Mouse (Mus musculus) CH12.LX (cell line): ENCODE measurements around the gene Ttc26. TPM values are rescaled to one million over a fixed set of nuclear protein-coding genes. Genes with fewer than 3 reads are reported as not detected.

Experiments used
- DNase-seq: peaks from one replicate; pipeline ENCODE4 v3.0.0-alpha.2; 2013; ENCODE audit errors: extremely low read depth
- H3K27ac ChIP-seq: 2 replicates; pipeline ENCODE4 v1.5.1; 2012; ENCODE audit warnings: low read depth, mild to moderate bottlenecking, control low read depth, moderate library complexity; ENCODE audit not compliant: insufficient read depth
- H3K27me3 ChIP-seq: replicated peaks from 2 replicates; pipeline ENCODE3; 2012; ENCODE audit warnings: inconsistent platforms
- H3K36me3 ChIP-seq, 2 experiments: replicated peaks in 1 of 2; 2 replicates each; pipeline versions ENCODE3 to v1.6.1; 2012; ENCODE audit warnings: inconsistent platforms in 1 of 2, low read length in 1 of 2, mild to moderate bottlenecking in 1 of 2, mixed read lengths in 1 of 2, moderate library complexity in 1 of 2; ENCODE audit not compliant: control insufficient read depth in 1 of 2, insufficient read depth in 1 of 2
- H3K4me1 ChIP-seq, 2 experiments: 2 replicates each; pipeline ENCODE4 v1.6.1; 2012; ENCODE audit warnings: inconsistent platforms in 1 of 2, moderate library complexity in 1 of 2; ENCODE audit not compliant: insufficient read depth in 2 of 2, control insufficient read depth in 1 of 2
- H3K4me2 ChIP-seq: 2 replicates; pipeline ENCODE4 v1.6.1; 2012; ENCODE audit warnings: low read depth, mild to moderate bottlenecking, control low read depth; ENCODE audit not compliant: poor library complexity, insufficient read depth, severe bottlenecking
- H3K4me3 ChIP-seq, 3 experiments: fragments of 150-350 bp in 1 of 3; sonication (generic) in 1 of 3; replicated peaks in 1 of 3; 2 replicates each; pipeline versions ENCODE3 to v1.5.1; 2011 to 2012; ENCODE audit warnings: low read depth in 2 of 3, low read length in 2 of 3, mild to moderate bottlenecking in 2 of 3, moderate library complexity in 2 of 3, control low read depth in 1 of 3, improper control_type of control experiment in 1 of 3, inconsistent platforms in 1 of 3, mixed read lengths in 1 of 3; ENCODE audit not compliant: poor library complexity in 1 of 3
- H3K79me2 ChIP-seq: replicated peaks from 2 replicates; pipeline ENCODE4 v1.6.1; 2012; ENCODE audit warnings: mild to moderate bottlenecking, moderate library complexity; ENCODE audit not compliant: control insufficient read depth, poor library complexity, insufficient read depth, severe bottlenecking; ENCODE audit errors: extremely low read depth
- H3K9ac ChIP-seq: 2 replicates; pipeline ENCODE4 v1.6.1; 2012; ENCODE audit warnings: low read depth, mild to moderate bottlenecking, control low read depth, moderate library complexity; ENCODE audit not compliant: insufficient read depth
- H3K9me3 ChIP-seq: replicated peaks from 2 replicates; pipeline ENCODE3; 2012; ENCODE audit warnings: low read length, inconsistent platforms, mixed read lengths
- CHD1 ChIP-seq: IDR thresholded peaks from 2 replicates; pipeline ENCODE4 v1.6.1; 2012; ENCODE audit warnings: low read depth, low read length, improper control_type of control experiment, inconsistent platforms
- ELF1 ChIP-seq: IDR thresholded peaks from 2 replicates; pipeline ENCODE4 v1.6.1; 2014; ENCODE audit warnings: low read depth, mild to moderate bottlenecking, inconsistent platforms, low read length, improper control_type of control experiment
- ETS1 ChIP-seq: conservative IDR thresholded peaks from 2 replicates; pipeline ENCODE4 v1.6.1; 2012; ENCODE audit warnings: low read depth, mild to moderate bottlenecking, inconsistent platforms, low read length, improper control_type of control experiment, moderate library complexity
- GABPA ChIP-seq: IDR thresholded peaks from 2 replicates; pipeline ENCODE4 v1.6.1; 2012; ENCODE audit warnings: low read depth, low read length, improper control_type of control experiment, inconsistent platforms; ENCODE audit not compliant: insufficient replicate concordance
- KAT2A ChIP-seq: IDR thresholded peaks from 2 replicates; pipeline ENCODE4 v1.6.1; 2012; ENCODE audit warnings: low read length, improper control_type of control experiment, inconsistent platforms; ENCODE audit not compliant: insufficient replicate concordance
- MAX ChIP-seq: IDR thresholded peaks from 2 replicates; pipeline ENCODE4 v1.6.1; 2011; ENCODE audit warnings: low read length, improper control_type of control experiment
- MXI1 ChIP-seq: IDR thresholded peaks from 2 replicates; pipeline ENCODE4 v1.6.1; 2011; ENCODE audit warnings: mild to moderate bottlenecking, low read depth, low read length, improper control_type of control experiment
- NRF1 ChIP-seq: IDR thresholded peaks from 2 replicates; pipeline ENCODE4 v1.6.1; 2014; ENCODE audit warnings: low read depth, mild to moderate bottlenecking, inconsistent platforms, low read length, improper control_type of control experiment, moderate library complexity
- PAX5 ChIP-seq: IDR thresholded peaks from 2 replicates; pipeline ENCODE4 v1.6.1; 2012; ENCODE audit warnings: low read length, inconsistent platforms, mixed read lengths
- TCF12 ChIP-seq: IDR thresholded peaks from 2 replicates; pipeline ENCODE4 v1.6.1; 2014; ENCODE audit warnings: low read depth, mild to moderate bottlenecking, inconsistent platforms, low read length, improper control_type of control experiment
- UBTF ChIP-seq: IDR thresholded peaks from 2 replicates; pipeline ENCODE4 v1.6.1; 2012; ENCODE audit warnings: low read depth, mild to moderate bottlenecking, inconsistent platforms, low read length, improper control_type of control experiment, moderate library complexity
- USF1 ChIP-seq: IDR thresholded peaks from 2 replicates; pipeline ENCODE4 v1.6.1; 2014; ENCODE audit warnings: low read depth, mild to moderate bottlenecking, inconsistent platforms, low read length, improper control_type of control experiment
- ZKSCAN1 ChIP-seq: IDR thresholded peaks from 2 replicates; pipeline ENCODE4 v1.6.1; 2012; ENCODE audit warnings: low read depth, inconsistent platforms, low read length, improper control_type of control experiment, borderline replicate concordance
- ZNF384 ChIP-seq: IDR thresholded peaks from 2 replicates; pipeline ENCODE4 v1.6.1; 2012; ENCODE audit warnings: low read depth, low read length, improper control_type of control experiment, inconsistent platforms
- dilution Hi-C: fragments of 300-500 bp; cut with MboI; formaldehyde crosslinking; loops from 2 replicates; pipeline ENCODE4 v1.14.3; 2020; ENCODE audit warnings: low sequenced_read_pairs; ENCODE audit not compliant: extremely low pct_unique_long_range_greater_than_20kb, extremely low pct_ligation_motif_present
- in situ Hi-C: fragments of 300-500 bp; cut with MboI; formaldehyde crosslinking; loops from 3 replicates; pipeline ENCODE4 v1.14.3; 2019; ENCODE audit warnings: low sequenced_read_pairs, low pct_ligation_motif_present, low pct_unique_long_range_greater_than_20kb, mixed read lengths
- polyA plus RNA-seq: library from polyadenylated mRNA; unstranded; fragments of >175 nt; gene quantifications from 2 replicates; pipeline ENCODE4 v1.2.1, GENCODE M21; 2012; ENCODE audit warnings: low read depth; ENCODE audit not compliant: insufficient read length
- total RNA-seq, 2 experiments: library from RNA; depleted of rRNA; stranded (reverse); fragments of 300-350 nt in 1 of 2; fragments of >200 nt in 1 of 2; gene quantifications; 2 replicates each; pipeline ENCODE4 v1.2.3; 2012 to 2014

The Ttc26 gene
- total and polyA plus RNA-seq, 3 experiments = 1.7 to 2.3 (median 1.8) TPM

GRCm38 (mm10) chr6:38348811-38349453 is 32.3 kb upstream of the Ttc26 start:
- no peak overlapping the region for H3K4me2 ChIP-seq
- no peak overlapping the region for H3K9ac ChIP-seq
- H3K4me1 ChIP-seq = peaks cover 13 to 66% of the 10 kb centered on the region in 2 experiments
- in situ Hi-C loops = no loop called here
- H3K9me3 ChIP-seq = no peaks in the 10 kb centered on the region
- no peak overlapping the region for H3K27ac ChIP-seq
- dilution Hi-C loops = no loop called here
- DNase-seq = no peak
- no peak overlapping the region for H3K4me3 ChIP-seq
- H3K36me3 ChIP-seq = peaks cover 9 to 48% of the 10 kb centered on the region in 2 experiments
- peaks cover 96% of the 10 kb centered on the region for H3K79me2 ChIP-seq
- H3K27me3 ChIP-seq = no peaks in the 10 kb centered on the region
- TF ChIP-seq MAX (no peak), ZNF384 (peak; percentile 86), ELF1 (peak; percentile 24; the same call in 1 of the 2 replicates)
- TF ChIP-seq, all 38 proteins: peak for 2

- 0 out of 2 replicates have a peak overlapping the region, but pooled peaks have one; percentile 18 for H3K4me2 ChIP-seq
- H3K79me2 ChIP-seq = peaks cover 88% of the 10 kb centered on the region
- no peaks in the 10 kb centered on the region for H3K27me3 ChIP-seq
- in situ Hi-C loops (no loop called here), dilution Hi-C loops (no loop called here)
- no peak overlapping the region for H3K9ac ChIP-seq
- DNase-seq = no peak
- H3K9me3 ChIP-seq = no peaks in the 10 kb centered on the region
- TF ChIP-seq USF1 (no peak), PAX5 (no peak), TCF12 (no peak), CHD1 (no peak), NRF1 (no peak), UBTF (no peak), ZKSCAN1 (no peak), ETS1 (no peak), KAT2A (no peak), MXI1 (no peak), GABPA (no peak)
- no peak overlapping the region for H3K27ac ChIP-seq
- peaks cover 8 to 41% of the 10 kb centered on the region in 2 experiments for H3K36me3 ChIP-seq
- H3K4me3 ChIP-seq = no peak overlapping the region
- H3K4me1 ChIP-seq = peaks cover 12 to 57% of the 10 kb centered on the region in 2 experiments
Observed at GRCm38 (mm10) chr6:38349806-38350205, 31.5 kb upstream of the Ttc26 start.
